Mouse (Mus musculus): ENCODE data around the gene Edc4. TPM values are rescaled to one million over a fixed set of nuclear protein-coding genes. Genes with fewer than 3 reads are reported as not detected.
"Not testable (repeated sequence)": the region's sequence is repeated elsewhere in the genome, so short reads cannot be mapped to it uniquely, and the experiment has no call there.

The Edc4 gene
- polyA plus RNA-seq (2016; fragmentation: Nextera tagmentation; extraction: Ambion mirVana) = 42.2 and 43.9 TPM in 2 replicates

GRCm38 (mm10) chr8:105880754-105881520 lies at the start of gene Edc4:
TSS of gene Edc4 (plus strand) at chr8:105880881.
- ATAC-seq (ENCODE audit: insufficient number of reproducible peaks, low FRiP score) = peak; percentile 81
- Histone ChIP-seq H3K9me3 (replicated peaks) (no peaks in the 10 kb centered on the region), H3K9ac (peak within 1 kb of the TSS; percentile 94), H3K4me2 (peak within 1 kb of the TSS; percentile 97), H3K36me3 (peaks cover 56% of the 10 kb centered on the region), H3K4me3 (peak within 1 kb of the TSS; percentile 95), H3K4me1 (replicated peaks) (peaks cover 26% of the 10 kb centered on the region), H3K27me3 (replicated peaks) (no peaks in the 10 kb centered on the region), H3K27ac (ENCODE audit: poor library complexity, severe bottlenecking) (peak within 1 kb of the TSS; percentile 56; the same call in 1 of the 2 replicates)
- under 1% methylated on average over 45 of the region's 45 CpGs for WGBS

DNA sequence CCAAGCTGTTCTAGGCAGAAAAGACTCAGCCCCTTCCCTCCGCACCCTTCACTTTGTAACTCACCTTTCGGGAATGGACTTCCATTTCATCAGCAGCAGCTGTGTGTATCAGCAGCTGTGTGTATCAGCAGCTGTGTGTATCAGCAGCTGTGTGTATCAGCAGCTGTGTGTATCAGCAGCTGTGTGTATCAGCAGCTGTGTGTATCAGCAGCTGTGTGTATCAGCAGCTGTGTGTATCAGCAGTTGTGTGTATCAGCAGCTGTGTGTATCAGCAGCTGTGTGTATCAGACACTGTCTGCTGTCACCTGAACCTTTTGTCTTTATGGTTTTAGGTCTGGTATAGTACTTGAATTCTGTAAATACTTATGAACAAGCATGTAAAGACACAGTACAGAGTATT lies 46.9 kb upstream of the Edc4 start:
- WGBS = 67% methylated on average over 2 of the region's 2 CpGs
- H3K4me3 ChIP-seq; H3K27me3 ChIP-seq (replicated peaks); H3K27ac ChIP-seq (ENCODE audit: poor library complexity, severe bottlenecking); H3K4me2 ChIP-seq; H3K36me3 ChIP-seq; H3K9ac ChIP-seq; ATAC-seq (ENCODE audit: insufficient number of reproducible peaks, low FRiP score); H3K9me3 ChIP-seq (replicated peaks); H3K4me1 ChIP-seq (replicated peaks): not testable (repeated sequence)

DNA sequence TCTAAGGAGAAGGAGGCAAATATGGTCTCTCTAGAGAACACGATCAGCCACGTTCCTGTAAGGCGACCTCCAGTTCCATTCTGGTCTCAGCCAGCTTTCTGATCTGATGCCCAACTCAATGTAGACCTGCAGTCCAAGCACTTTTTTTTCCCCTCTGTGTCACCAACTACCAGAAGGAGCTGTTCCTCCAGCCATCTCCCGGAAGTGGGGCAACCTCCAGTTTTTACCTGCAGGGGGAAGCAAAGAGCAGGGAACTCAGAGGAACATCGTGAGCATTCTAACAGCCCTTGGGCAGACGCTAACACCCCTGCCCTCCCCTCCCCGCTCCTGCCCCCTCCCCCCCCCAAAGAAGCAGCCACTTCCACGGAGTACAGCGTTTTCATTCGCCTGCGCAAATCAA lies 45.4 kb upstream of the Edc4 start:
- WGBS = 29% methylated on average over 11 of the region's 11 CpGs
- H3K4me2 ChIP-seq = no peak overlapping the region
- no peak overlapping the region for H3K4me3 ChIP-seq
- no peak overlapping the region for H3K9ac ChIP-seq
- H3K9me3 ChIP-seq (replicated peaks) = no peaks in the 10 kb centered on the region
- H3K27me3 ChIP-seq (replicated peaks) = no peaks in the 10 kb centered on the region
- 0 out of 2 replicates have a peak, but pooled peaks have one; percentile 39 for ATAC-seq (ENCODE audit: insufficient number of reproducible peaks, low FRiP score)
- H3K4me1 ChIP-seq (replicated peaks) = no peaks in the 10 kb centered on the region
- no peak overlapping the region for H3K27ac ChIP-seq (ENCODE audit: poor library complexity, severe bottlenecking)
- H3K36me3 ChIP-seq = no peaks in the 10 kb centered on the region

- Histone ChIP-seq H3K36me3 (peaks cover 9% of the 10 kb centered on the region), H3K27ac (ENCODE audit: poor library complexity, severe bottlenecking) (no peak overlapping the region), H3K4me3 (no peak overlapping the region), H3K9me3 (replicated peaks) (no peaks in the 10 kb centered on the region), H3K9ac (no peak overlapping the region), H3K27me3 (replicated peaks) (no peaks in the 10 kb centered on the region), H3K4me2 (no peak overlapping the region), H3K4me1 (replicated peaks) (no peaks in the 10 kb centered on the region)
- WGBS = 84% methylated on average over 6 of the region's 6 CpGs
- no peak for ATAC-seq (ENCODE audit: insufficient number of reproducible peaks, low FRiP score)
Measured at GRCm38 (mm10) chr8:105836991-105837390, 43.7 kb upstream of the Edc4 start.

DNA sequence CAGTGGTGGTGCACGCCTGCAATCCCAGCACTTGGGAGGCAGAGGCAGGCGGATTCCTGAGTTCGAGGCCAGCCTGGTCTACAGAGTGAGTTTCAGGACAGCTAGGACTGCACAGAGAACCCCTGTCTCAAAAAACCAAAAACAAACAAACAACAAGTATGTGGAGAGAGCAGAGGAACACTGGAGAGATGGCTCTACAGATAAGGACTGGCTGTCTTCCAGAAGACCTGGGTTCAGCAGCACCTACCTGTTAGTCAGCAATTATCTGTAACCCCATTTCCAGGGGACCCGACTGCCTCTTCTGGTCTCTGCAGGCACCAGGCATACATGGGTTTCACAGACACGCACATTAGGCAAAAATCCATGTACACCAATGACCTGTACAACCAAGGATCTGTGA lies 41.5 kb upstream of the Edc4 start:
- 83% methylated on average over 5 of the region's 5 CpGs for WGBS

GRCm38 (mm10) chr8:105846678-105847077 lies 34.0 kb upstream of the Edc4 start:
- peak; percentile 61; the same call in 1 of the 2 replicates for ATAC-seq (ENCODE audit: insufficient number of reproducible peaks, low FRiP score)
- Histone ChIP-seq H3K9ac (no peak overlapping the region), H3K27me3 (replicated peaks) (no peaks in the 10 kb centered on the region), H3K4me2 (peak overlapping the region; percentile 9; the same call in 1 of the 2 replicates), H3K27ac (ENCODE audit: poor library complexity, severe bottlenecking) (peak overlapping the region; percentile 73), H3K9me3 (replicated peaks) (no peaks in the 10 kb centered on the region), H3K36me3 (peaks cover 78% of the 10 kb centered on the region), H3K4me1 (replicated peaks) (peaks cover 20% of the 10 kb centered on the region), H3K4me3 (no peak overlapping the region)
- WGBS = 66% methylated on average over 11 of the region's 11 CpGs

More for the DNA sequence above, 41.5 kb upstream of the Edc4 start:
- Histone ChIP-seq H3K9ac (no peak overlapping the region), H3K4me2 (no peak overlapping the region), H3K36me3 (peaks cover 27% of the 10 kb centered on the region), H3K4me3 (no peak overlapping the region), H3K27ac (ENCODE audit: poor library complexity, severe bottlenecking) (no peak overlapping the region), H3K9me3 (replicated peaks) (no peaks in the 10 kb centered on the region), H3K4me1 (replicated peaks) (no peaks in the 10 kb centered on the region), H3K27me3 (replicated peaks) (no peaks in the 10 kb centered on the region)
- no peak for ATAC-seq (ENCODE audit: insufficient number of reproducible peaks, low FRiP score)

DNA sequence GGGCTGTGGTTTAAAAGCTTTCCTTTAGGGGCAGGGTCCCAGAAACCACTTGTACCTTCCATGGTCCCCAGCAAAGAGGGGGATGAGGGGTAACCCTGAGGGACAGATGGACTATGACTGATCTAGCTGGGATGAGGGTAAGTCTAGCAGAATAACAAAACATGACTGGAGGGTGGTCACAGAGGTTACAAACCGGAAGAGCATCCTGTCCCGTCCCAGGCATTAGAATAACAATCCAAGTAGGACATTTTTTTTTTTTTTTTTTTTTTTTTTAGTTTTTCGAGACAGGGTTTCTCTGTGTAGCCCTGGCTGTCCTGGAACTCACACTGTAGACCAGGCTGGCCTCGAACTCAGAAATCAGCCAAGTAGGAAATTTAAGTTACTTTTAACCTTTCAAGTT lies 30.7 kb upstream of the Edc4 start:
- no peak overlapping the region for H3K4me3 ChIP-seq
- 81% methylated on average over 4 of the region's 4 CpGs for WGBS

DNA sequence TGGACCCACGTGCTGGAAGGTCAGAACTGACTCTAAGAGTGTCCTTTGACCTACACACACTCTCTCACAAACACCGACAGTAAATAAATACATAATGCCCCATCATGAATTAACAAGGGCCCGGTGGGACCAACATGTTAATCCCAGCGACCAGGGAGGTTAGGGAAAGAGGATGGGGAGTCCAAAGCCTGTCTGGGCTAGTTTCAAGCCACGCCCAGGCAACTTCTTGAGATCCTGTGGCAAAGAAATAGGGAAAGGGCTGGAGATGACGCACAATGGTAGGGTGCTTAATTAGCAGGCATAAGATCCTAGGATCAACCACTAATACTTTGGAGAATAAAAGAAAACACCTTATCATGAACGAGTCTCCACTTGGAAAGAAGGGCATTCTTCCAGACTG lies 30.1 kb upstream of the Edc4 start:
- H3K9ac ChIP-seq = no peak overlapping the region

More for the DNA sequence above, 30.7 kb upstream of the Edc4 start:
- ATAC-seq (ENCODE audit: insufficient number of reproducible peaks, low FRiP score) = no peak
- H3K4me1 ChIP-seq (replicated peaks) = peaks cover 20% of the 10 kb centered on the region
- no peaks in the 10 kb centered on the region for H3K27me3 ChIP-seq (replicated peaks)
- H3K4me2 ChIP-seq = peak overlapping the region; percentile 61; the same call in 1 of the 2 replicates
- no peak overlapping the region for H3K9ac ChIP-seq
- H3K36me3 ChIP-seq = peaks cover 49% of the 10 kb centered on the region
- H3K9me3 ChIP-seq (replicated peaks) = no peaks in the 10 kb centered on the region
- no peak overlapping the region for H3K27ac ChIP-seq (ENCODE audit: poor library complexity, severe bottlenecking)

GRCm38 (mm10) chr8:105851651-105852143 lies 29.0 kb upstream of the Edc4 start:
- peak overlapping the region; percentile 92 for H3K4me3 ChIP-seq
- peak overlapping the region; percentile 81 for H3K4me2 ChIP-seq
- peaks cover 33% of the 10 kb centered on the region for H3K36me3 ChIP-seq
- H3K9ac ChIP-seq = peak overlapping the region; percentile 86
- H3K27ac ChIP-seq (ENCODE audit: poor library complexity, severe bottlenecking) = peak overlapping the region; percentile 67
- H3K27me3 ChIP-seq (replicated peaks) = no peaks in the 10 kb centered on the region
- no peaks in the 10 kb centered on the region for H3K9me3 ChIP-seq (replicated peaks)
- peak; percentile 74 for ATAC-seq (ENCODE audit: insufficient number of reproducible peaks, low FRiP score)
- peaks cover 24% of the 10 kb centered on the region for H3K4me1 ChIP-seq (replicated peaks)
- under 1% methylated on average over 34 of the region's 34 CpGs for WGBS

More for the DNA sequence above, 30.1 kb upstream of the Edc4 start:
- Histone ChIP-seq H3K36me3 (peaks cover 43% of the 10 kb centered on the region), H3K4me3 (peak overlapping the region; percentile 27), H3K9me3 (replicated peaks) (no peaks in the 10 kb centered on the region), H3K27me3 (replicated peaks) (no peaks in the 10 kb centered on the region), H3K4me2 (peak overlapping the region; percentile 61), H3K27ac (ENCODE audit: poor library complexity, severe bottlenecking) (no peak overlapping the region), H3K4me1 (replicated peaks) (peaks cover 20% of the 10 kb centered on the region)
- WGBS = 82% methylated on average over 7 of the region's 7 CpGs
- no peak for ATAC-seq (ENCODE audit: insufficient number of reproducible peaks, low FRiP score)

DNA sequence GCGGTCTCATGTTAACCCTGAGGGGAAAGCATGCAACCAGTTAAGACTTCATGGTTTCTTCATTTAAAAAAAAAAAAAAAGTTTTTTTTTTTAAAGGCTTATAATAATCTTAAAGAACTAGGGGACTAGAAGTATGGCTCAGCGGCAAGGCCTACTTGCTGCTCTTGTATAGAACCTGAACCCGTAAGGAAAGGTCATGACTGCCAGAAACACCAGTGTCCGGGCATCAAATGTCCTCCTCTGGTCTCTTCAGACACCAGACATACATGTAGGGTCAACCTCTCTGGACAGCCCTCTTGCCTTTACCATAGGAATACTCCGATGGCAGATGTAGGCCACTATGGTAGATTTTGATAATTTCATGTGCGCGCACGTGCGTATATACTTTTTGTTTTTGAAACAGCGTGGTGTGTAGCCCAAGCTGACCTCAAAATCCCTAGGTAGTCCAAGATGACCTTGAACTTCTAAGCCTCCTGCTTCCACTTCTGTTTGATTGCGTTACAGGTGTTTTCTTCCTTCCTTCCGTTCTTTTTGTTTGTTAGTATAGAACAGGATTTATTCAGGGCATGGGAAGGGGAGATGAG lies 28.4 kb upstream of the Edc4 start:
- peaks cover 27% of the 10 kb centered on the region for H3K36me3 ChIP-seq
- H3K9me3 ChIP-seq (replicated peaks) = no peaks in the 10 kb centered on the region
- peaks cover 28% of the 10 kb centered on the region for H3K4me1 ChIP-seq (replicated peaks)
- H3K9ac ChIP-seq = no peak overlapping the region
- ATAC-seq (ENCODE audit: insufficient number of reproducible peaks, low FRiP score) = no peak
- peak overlapping the region; percentile 81; the same call in 1 of the 2 replicates for H3K4me2 ChIP-seq
- WGBS = 78% methylated on average over 12 of the region's 12 CpGs
- H3K4me3 ChIP-seq = peak overlapping the region; percentile 92; the same call in 1 of the 2 replicates
- H3K27ac ChIP-seq (ENCODE audit: poor library complexity, severe bottlenecking) = no peak overlapping the region
- H3K27me3 ChIP-seq (replicated peaks) = no peaks in the 10 kb centered on the region

- Histone ChIP-seq H3K4me3 (no peak within 1 kb of the TSS), H3K9me3 (replicated peaks) (no peaks in the 10 kb centered on the region), H3K27ac (ENCODE audit: poor library complexity, severe bottlenecking) (no peak within 1 kb of the TSS), H3K4me1 (replicated peaks) (peaks cover 35% of the 10 kb centered on the region), H3K27me3 (replicated peaks) (no peaks in the 10 kb centered on the region), H3K4me2 (no peak within 1 kb of the TSS), H3K9ac (no peak within 1 kb of the TSS), H3K36me3 (peaks cover 23% of the 10 kb centered on the region)
- 94% methylated on average over 3 of the region's 3 CpGs for WGBS
- ATAC-seq (ENCODE audit: insufficient number of reproducible peaks, low FRiP score) = no peak
Measured at GRCm38 (mm10) chr8:105853178-105853577, 27.5 kb upstream of the Edc4 start, which contains the start of gene Cenpt. TSS of gene Cenpt (minus strand) at chr8:105853278.
